Mouse (Mus musculus) cortical plate, adult 2 months (tissue): Measurements from ENCODE around the gene Atp5g1.

ENCODE experiments used
- CTCF ChIP-seq: fragments of 200-500 bp; IDR thresholded peaks from 2 replicates; pipeline ENCODE4 v1.5.1; 2011; ENCODE audit warnings: mild to moderate bottlenecking, control low read depth, low read length; ENCODE audit not compliant: insufficient read depth; ENCODE audit errors: extremely low read depth
- POLR2A ChIP-seq: fragments of 200-500 bp; IDR thresholded peaks from 2 replicates; pipeline ENCODE4 v1.6.1; 2011; ENCODE audit warnings: mild to moderate bottlenecking, low read length, control low read depth; ENCODE audit not compliant: insufficient read depth; ENCODE audit errors: extremely low read depth

DNA sequence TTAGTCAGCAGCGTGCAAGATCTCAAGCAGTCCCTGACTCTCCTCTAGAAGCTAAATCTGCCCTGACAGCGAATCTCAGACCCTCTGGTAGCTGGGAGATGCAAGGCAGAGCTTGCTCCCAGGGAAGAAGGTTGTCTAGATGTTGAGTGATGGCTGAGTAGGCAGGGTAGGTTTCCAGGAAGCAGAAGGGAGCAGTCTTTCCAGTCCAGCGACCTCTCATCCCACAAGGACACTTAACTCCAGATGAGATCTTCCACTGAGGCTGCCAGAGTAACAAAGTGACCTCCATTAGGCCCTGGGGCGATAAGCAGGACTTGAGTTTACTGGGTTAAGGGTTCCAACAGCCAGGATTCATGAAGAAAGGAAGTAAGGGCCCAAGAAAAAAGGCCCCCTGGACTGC, 54.8 kb downstream of the Atp5g1 start:
- TF ChIP-seq CTCF (no peak), POLR2A (no peak)
